Mouse (Mus musculus): ENCODE results near the gene Haus4. TPM values are rescaled to one million over a fixed set of nuclear protein-coding genes. Genes with fewer than 3 reads are reported as not detected.

Haus4 gene
- 13.3 and 13.7 TPM in 2 replicates for total RNA-seq (2014; rRNA removed)
- polyA plus RNA-seq (2015; fragmentation: Nextera tagmentation; extraction: Ambion mirVana) = 13.2 and 14.3 TPM in 2 replicates

GRCm38 (mm10) chr14:54553975-54554769 is at the start of gene Haus4:
Haus4 (minus strand) TSS chr14:54554616.
- peak within 1 kb of the TSS; percentile 63 for H3K27ac ChIP-seq (ENCODE audit: low read depth, low read length)
- H3K4me1 ChIP-seq (ENCODE audit: insufficient read depth, low read length) = no peaks in the 10 kb centered on the region
- ATAC-seq (ENCODE audit: low FRiP score) (peak; percentile 86), DNase-seq (ENCODE audit: low spot score) (peak; percentile 84)
- no peaks in the 10 kb centered on the region for H3K9me3 ChIP-seq (ENCODE audit: low read length)
- H3K27me3 ChIP-seq (ENCODE audit: insufficient read depth, low read length) = no peaks in the 10 kb centered on the region
- H3K4me2 ChIP-seq (ENCODE audit: low read depth, low read length, poor library complexity, severe bottlenecking) = peak within 1 kb of the TSS; percentile 85
- H3K4me3 ChIP-seq (ENCODE audit: low read depth, low read length) = peak within 1 kb of the TSS; percentile 62
- peak; percentile 78 for TF ChIP-seq CTCF (IDR thresholded peaks at IDR 0.05)
- H3K36me3 ChIP-seq (ENCODE audit: insufficient read depth, low read length) = 0 out of 2 replicates have a peak, but pooled peaks cover 3% of the 10 kb centered on the region
- H3K9ac ChIP-seq (replicated peaks; ENCODE audit: low read length, poor library complexity, severe bottlenecking) = peak within 1 kb of the TSS; percentile 64
- WGBS = under 1% methylated on average over 75 of the region's 76 CpGs

GRCm38 (mm10) chr14:54603686-54604085 is 49.3 kb upstream of the Haus4 start:
- Histone ChIP-seq H3K27me3 (ENCODE audit: insufficient read depth, low read length) (no peaks in the 10 kb centered on the region), H3K4me1 (ENCODE audit: insufficient read depth, low read length) (peaks cover 6% of the 10 kb centered on the region; the same call in 1 of the 2 replicates), H3K36me3 (ENCODE audit: insufficient read depth, low read length) (no peaks in the 10 kb centered on the region), H3K4me2 (ENCODE audit: low read depth, low read length, poor library complexity, severe bottlenecking) (peak overlapping the region; percentile 53), H3K4me3 (ENCODE audit: low read depth, low read length) (peak overlapping the region; percentile 52), H3K9ac (replicated peaks; ENCODE audit: low read length, poor library complexity, severe bottlenecking) (no peak overlapping the region), H3K27ac (ENCODE audit: low read depth, low read length) (peak overlapping the region; percentile 97), H3K9me3 (ENCODE audit: low read length) (no peaks in the 10 kb centered on the region)
- no peak for TF ChIP-seq CTCF (IDR thresholded peaks at IDR 0.05)
- no peak for DNase-seq (ENCODE audit: low spot score)
- no peak for ATAC-seq (ENCODE audit: low FRiP score)
- 79% methylated on average over 8 of the region's 8 CpGs for WGBS

- WGBS = under 1% methylated on average over 46 of the region's 46 CpGs
- H3K27ac ChIP-seq (ENCODE audit: low read depth, low read length) = peak overlapping the region; percentile 97
- ATAC-seq (ENCODE audit: low FRiP score) = peak; percentile 99
- H3K4me1 ChIP-seq (ENCODE audit: insufficient read depth, low read length) = peaks cover 6% of the 10 kb centered on the region; the same call in 1 of the 2 replicates
- peak overlapping the region; percentile 52 for H3K4me3 ChIP-seq (ENCODE audit: low read depth, low read length)
- peak; percentile 99 for DNase-seq (ENCODE audit: low spot score)
- no peaks in the 10 kb centered on the region for H3K36me3 ChIP-seq (ENCODE audit: insufficient read depth, low read length)
- no peaks in the 10 kb centered on the region for H3K27me3 ChIP-seq (ENCODE audit: insufficient read depth, low read length)
- peak overlapping the region; percentile 53 for H3K4me2 ChIP-seq (ENCODE audit: low read depth, low read length, poor library complexity, severe bottlenecking)
- peak overlapping the region; percentile 81 for H3K9ac ChIP-seq (replicated peaks; ENCODE audit: low read length, poor library complexity, severe bottlenecking)
- peak; percentile 29 for TF ChIP-seq CTCF (IDR thresholded peaks at IDR 0.05)
- no peaks in the 10 kb centered on the region for H3K9me3 ChIP-seq (ENCODE audit: low read length)
These were observed 48.7 kb upstream of the Haus4 start for GRCm38 (mm10) chr14:54603038-54603654.

DNA sequence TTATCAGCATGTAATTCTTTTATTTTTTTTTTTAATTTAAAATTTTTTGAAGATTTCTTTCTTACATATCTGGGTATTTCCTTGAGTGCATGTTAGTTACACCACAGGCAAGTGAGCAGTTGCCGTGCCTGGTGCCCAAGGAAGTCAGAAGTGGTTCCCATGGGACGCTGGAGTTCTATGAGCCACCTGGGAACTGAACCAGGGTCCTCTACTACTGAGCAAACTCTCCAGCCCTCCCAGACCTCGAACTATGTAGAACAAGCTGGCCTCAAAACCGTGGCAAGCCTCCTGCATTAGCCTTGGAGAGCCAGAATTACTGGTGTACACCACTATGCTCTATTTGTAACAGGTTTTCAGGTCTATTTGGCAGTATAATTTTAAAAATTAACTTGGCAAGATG is 48.2 kb upstream of the Haus4 start:
- Histone ChIP-seq H3K27me3 (ENCODE audit: insufficient read depth, low read length) (no peaks in the 10 kb centered on the region), H3K9ac (replicated peaks; ENCODE audit: low read length, poor library complexity, severe bottlenecking) (peak overlapping the region; percentile 81), H3K4me3 (ENCODE audit: low read depth, low read length) (peak overlapping the region; percentile 52), H3K9me3 (ENCODE audit: low read length) (no peaks in the 10 kb centered on the region), H3K4me1 (ENCODE audit: insufficient read depth, low read length) (peaks cover 6% of the 10 kb centered on the region; the same call in 1 of the 2 replicates), H3K4me2 (ENCODE audit: low read depth, low read length, poor library complexity, severe bottlenecking) (peak overlapping the region; percentile 53), H3K36me3 (ENCODE audit: insufficient read depth, low read length) (no peaks in the 10 kb centered on the region), H3K27ac (ENCODE audit: low read depth, low read length) (peak overlapping the region; percentile 97)
- ATAC-seq (ENCODE audit: low FRiP score) (peak; percentile 32), DNase-seq (ENCODE audit: low spot score) (peak; percentile 38)
- 35% methylated on average over 4 of the region's 4 CpGs for WGBS
- no peak for TF ChIP-seq CTCF (IDR thresholded peaks at IDR 0.05)

DNA sequence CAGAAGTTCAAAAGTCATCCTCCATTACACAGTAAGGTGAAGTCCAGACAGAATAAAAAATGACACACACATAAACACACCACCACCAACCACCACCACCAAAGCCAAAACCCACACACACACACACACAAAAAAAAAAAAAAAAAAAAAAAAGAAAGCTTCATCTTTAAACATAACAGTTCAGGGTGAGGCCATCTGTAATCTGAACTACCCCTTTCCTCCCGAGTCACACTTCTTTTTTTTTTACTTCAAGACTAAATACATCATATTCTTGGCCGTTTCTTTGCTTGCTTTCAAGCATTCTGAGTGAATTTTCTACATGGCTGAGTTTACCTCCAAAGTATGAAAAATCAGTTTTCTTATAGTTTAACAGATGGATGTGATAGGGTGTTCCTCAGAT is 47.2 kb upstream of the Haus4 start:
- ATAC-seq (ENCODE audit: low FRiP score) = no peak
- TF ChIP-seq CTCF (IDR thresholded peaks at IDR 0.05) = no peak
- Histone ChIP-seq H3K27me3 (ENCODE audit: insufficient read depth, low read length) (no peaks in the 10 kb centered on the region), H3K9ac (replicated peaks; ENCODE audit: low read length, poor library complexity, severe bottlenecking) (no peak overlapping the region), H3K4me2 (ENCODE audit: low read depth, low read length, poor library complexity, severe bottlenecking) (no peak overlapping the region), H3K4me1 (ENCODE audit: insufficient read depth, low read length) (peaks cover 6% of the 10 kb centered on the region; the same call in 1 of the 2 replicates), H3K9me3 (ENCODE audit: low read length) (no peaks in the 10 kb centered on the region), H3K27ac (ENCODE audit: low read depth, low read length) (no peak overlapping the region), H3K36me3 (ENCODE audit: insufficient read depth, low read length) (no peaks in the 10 kb centered on the region), H3K4me3 (ENCODE audit: low read depth, low read length) (no peak overlapping the region)
- DNase-seq (ENCODE audit: low spot score) = no peak
- WGBS = 81% methylated on average over 2 of the region's 2 CpGs

DNA sequence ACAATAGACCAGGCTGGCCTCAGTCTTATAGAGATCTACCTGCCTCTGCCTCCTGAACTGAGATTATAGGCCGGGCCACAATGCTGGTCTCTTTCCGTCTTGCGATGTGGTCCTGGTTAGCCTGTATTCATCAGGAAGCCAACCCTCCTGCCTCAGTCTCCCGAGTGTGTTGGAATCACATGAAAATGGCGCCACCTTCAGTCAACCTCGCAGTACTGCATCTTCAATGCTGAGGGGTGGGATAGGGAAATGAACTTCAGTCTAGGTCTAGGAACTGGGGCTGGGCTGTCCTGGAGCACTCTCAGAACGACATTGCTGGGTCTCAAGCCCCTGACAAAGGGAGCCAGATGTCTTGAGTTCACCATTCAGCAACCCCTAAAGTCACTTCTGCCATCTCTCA is 42.7 kb upstream of the Haus4 start:
- Histone ChIP-seq H3K4me2 (ENCODE audit: low read depth, low read length, poor library complexity, severe bottlenecking) (no peak overlapping the region), H3K36me3 (ENCODE audit: insufficient read depth, low read length) (no peaks in the 10 kb centered on the region), H3K9me3 (ENCODE audit: low read length) (no peaks in the 10 kb centered on the region), H3K9ac (replicated peaks; ENCODE audit: low read length, poor library complexity, severe bottlenecking) (no peak overlapping the region), H3K27me3 (ENCODE audit: insufficient read depth, low read length) (no peaks in the 10 kb centered on the region), H3K4me3 (ENCODE audit: low read depth, low read length) (no peak overlapping the region), H3K27ac (ENCODE audit: low read depth, low read length) (no peak overlapping the region), H3K4me1 (ENCODE audit: insufficient read depth, low read length) (no peaks in the 10 kb centered on the region)
- ATAC-seq (ENCODE audit: low FRiP score) (no peak), DNase-seq (ENCODE audit: low spot score) (no peak)
- 79% methylated on average over 7 of the region's 7 CpGs for WGBS
- peak; percentile 57 for TF ChIP-seq CTCF (IDR thresholded peaks at IDR 0.05)
